Mouse (Mus musculus): ENCODE data around the gene Med27. TPM values are rescaled to one million over a fixed set of nuclear protein-coding genes. Genes with fewer than 3 reads are reported as not detected.

Med27 gene
- polyA plus RNA-seq, 1 experiment, result 99.7 TPM

DNA sequence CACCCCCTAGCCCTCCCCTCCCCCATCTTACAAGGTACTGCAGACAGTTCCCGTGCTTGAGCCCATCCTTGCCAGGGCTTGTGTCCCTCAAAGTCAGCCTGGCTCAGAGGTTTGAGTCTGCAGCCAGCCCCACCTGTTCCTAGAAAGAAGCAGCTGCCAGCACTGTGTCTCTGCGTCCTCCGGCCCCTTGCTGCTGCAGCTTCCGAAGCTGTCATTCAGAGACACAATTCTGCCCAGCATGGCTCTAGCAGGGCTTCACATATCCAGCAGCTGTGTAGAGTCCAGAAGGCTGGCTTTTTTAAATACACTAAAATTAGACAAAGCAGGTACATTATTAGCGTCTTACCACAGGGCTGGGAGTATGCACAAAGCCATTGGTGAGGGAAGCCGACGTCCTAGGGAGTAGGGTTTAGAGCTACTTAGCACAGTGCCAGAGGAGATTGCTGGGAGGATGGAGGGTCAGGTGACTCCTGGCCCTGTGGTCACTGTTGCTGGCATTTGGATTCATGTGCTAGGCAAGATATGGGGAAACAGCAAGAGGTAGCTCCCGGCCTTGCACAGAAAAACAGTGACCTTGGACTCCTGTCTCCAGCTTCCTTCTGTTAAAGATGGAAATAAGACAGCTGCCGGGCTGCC, 146.9 kb downstream of the Med27 start:
- Histone ChIP-seq H3K27me3 (replicated peaks) (peaks cover 3% of the 10 kb centered on the region), H3K9me3 (no peaks in the 10 kb centered on the region), H3K36me3 (replicated peaks; ENCODE audit: low read length) (no peaks in the 10 kb centered on the region), H3K4me1 (peaks cover 11% of the 10 kb centered on the region), H3K4me3 (replicated peaks) (no peak overlapping the region)
- TF ChIP-seq FLI1 (IDR thresholded peaks at IDR 0.05; ENCODE audit: low read length) (no peak), GATA1 (IDR thresholded peaks at IDR 0.05; ENCODE audit: borderline replicate concordance, low read length) (no peak)

DNA sequence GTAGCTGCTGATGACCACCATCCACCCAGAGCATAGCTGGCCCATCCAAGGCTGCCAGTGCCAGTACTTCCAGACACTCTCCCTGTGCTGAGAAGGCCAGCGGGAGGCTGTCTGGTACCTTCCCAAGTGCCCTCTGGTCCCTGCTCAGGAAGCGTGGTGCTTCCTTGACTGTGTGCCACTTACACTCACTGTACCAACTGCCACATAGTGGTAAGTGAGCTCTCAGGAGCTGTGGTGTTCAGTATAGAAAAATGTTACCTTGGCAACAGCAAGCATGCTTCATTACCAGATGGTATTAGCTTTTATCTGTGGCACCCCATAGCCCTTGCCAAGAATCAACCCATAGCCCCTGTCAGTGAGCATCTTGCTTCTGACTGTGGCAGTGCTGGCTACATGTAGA, 148.7 kb downstream of the Med27 start:
- Histone ChIP-seq H3K4me3 (replicated peaks) (no peak overlapping the region), H3K9me3 (no peaks in the 10 kb centered on the region), H3K4me1 (peaks cover 6% of the 10 kb centered on the region), H3K36me3 (replicated peaks; ENCODE audit: low read length) (peaks cover 6% of the 10 kb centered on the region), H3K27me3 (replicated peaks) (peaks cover 3% of the 10 kb centered on the region)
- TF ChIP-seq FLI1 (IDR thresholded peaks at IDR 0.05; ENCODE audit: low read length), result no peak
- TF ChIP-seq GATA1 (IDR thresholded peaks at IDR 0.05; ENCODE audit: borderline replicate concordance, low read length), result no peak

DNA sequence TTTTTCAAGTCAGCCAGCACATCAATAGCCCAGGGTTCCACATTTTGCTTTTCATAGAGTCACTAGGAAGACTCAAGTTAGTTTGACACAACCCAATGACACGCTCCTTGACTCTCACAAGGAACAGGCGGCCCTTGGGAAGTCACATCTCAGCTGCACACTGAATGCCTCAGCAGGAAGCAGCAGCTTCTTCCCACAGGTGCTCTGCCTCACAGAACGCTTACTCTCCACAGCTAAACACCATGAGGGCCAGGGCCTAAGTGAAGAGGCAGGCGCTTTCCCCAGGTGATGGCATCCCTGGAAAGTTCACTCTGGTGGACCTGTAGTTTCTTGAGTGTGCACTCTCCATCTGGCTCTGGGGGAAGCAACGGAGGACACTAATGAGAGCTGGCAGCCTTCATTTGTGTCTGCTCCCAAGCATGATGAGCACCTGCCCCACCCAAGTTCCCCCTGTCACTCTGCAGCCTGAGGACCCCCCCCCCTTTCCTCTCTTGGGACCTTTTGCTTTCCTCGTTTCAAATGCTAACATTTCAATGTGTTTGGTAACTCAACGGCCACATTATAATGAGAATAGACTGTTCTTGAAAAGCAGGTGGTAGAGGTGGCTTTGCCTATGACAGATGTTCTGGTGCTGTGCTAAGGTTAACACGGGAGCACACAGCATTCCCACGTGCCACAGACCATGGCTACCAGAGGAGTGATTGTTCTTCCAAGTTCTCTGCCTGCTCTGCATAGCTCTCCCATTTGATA, 154.2 kb downstream of the Med27 start:
- Histone ChIP-seq H3K4me3 (replicated peaks) (no peak overlapping the region), H3K27me3 (replicated peaks) (no peaks in the 10 kb centered on the region), H3K4me1 (peaks cover 5% of the 10 kb centered on the region), H3K36me3 (replicated peaks; ENCODE audit: low read length) (peaks cover 40% of the 10 kb centered on the region), H3K9me3 (no peaks in the 10 kb centered on the region)
- no peak for TF ChIP-seq GATA1 (IDR thresholded peaks at IDR 0.05; ENCODE audit: borderline replicate concordance, low read length)

DNA sequence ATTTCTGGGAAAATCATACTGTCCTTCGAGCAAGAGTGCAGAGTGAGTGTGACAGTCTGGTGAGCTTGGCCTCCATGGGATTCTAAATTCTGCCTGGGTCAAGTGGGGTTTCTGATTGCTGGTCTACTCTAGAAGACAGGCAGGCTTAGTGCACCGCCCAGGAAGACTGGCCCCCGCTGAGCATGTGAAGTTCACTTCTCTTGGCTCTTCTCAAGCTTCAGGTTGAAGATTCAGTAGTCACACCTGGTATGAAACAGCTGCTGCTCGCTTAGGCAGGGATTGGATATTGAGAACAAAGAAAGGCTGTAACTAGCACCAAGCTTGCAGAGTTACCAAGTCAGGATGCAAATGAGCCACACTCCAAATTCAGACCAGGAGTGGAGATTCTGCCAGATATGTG, 154.8 kb downstream of the Med27 start:
- Histone ChIP-seq H3K36me3 (replicated peaks; ENCODE audit: low read length) (peaks cover 40% of the 10 kb centered on the region), H3K4me1 (peaks cover 5% of the 10 kb centered on the region)

DNA sequence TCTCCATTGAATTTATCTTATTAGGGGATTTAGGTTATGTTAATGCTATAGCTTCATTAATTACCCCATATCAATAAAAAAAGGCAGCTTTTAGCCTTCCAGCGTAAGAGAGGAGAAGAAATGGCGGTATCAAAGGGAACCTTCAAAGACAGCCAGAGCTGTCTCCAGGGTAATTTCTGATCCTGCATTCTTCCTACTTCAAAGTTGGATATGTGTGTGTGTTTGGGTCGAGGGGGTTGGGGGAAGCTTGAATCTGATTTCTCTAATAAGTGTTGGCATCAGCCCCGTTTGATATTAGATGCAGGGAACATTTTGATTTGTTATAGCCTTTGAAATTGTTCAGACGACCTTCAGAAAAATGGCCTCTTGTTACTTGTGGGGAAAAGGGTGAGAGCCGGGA, 158.2 kb downstream of the Med27 start:
- TF ChIP-seq FLI1 (IDR thresholded peaks at IDR 0.05; ENCODE audit: low read length) (no peak), GATA1 (IDR thresholded peaks at IDR 0.05; ENCODE audit: borderline replicate concordance, low read length) (no peak)
- Histone ChIP-seq H3K36me3 (replicated peaks; ENCODE audit: low read length) (peaks cover 47% of the 10 kb centered on the region), H3K27me3 (replicated peaks) (no peaks in the 10 kb centered on the region), H3K9me3 (no peaks in the 10 kb centered on the region), H3K4me3 (replicated peaks) (no peak overlapping the region), H3K4me1 (peaks cover 5% of the 10 kb centered on the region)

More for the DNA sequence above, 154.8 kb downstream of the Med27 start:
- Histone ChIP-seq H3K27me3 (replicated peaks) (no peaks in the 10 kb centered on the region), H3K9me3 (no peaks in the 10 kb centered on the region), H3K4me3 (replicated peaks) (no peak overlapping the region)
- TF ChIP-seq GATA1 (IDR thresholded peaks at IDR 0.05; ENCODE audit: borderline replicate concordance, low read length) (no peak), FLI1 (IDR thresholded peaks at IDR 0.05; ENCODE audit: low read length) (no peak)

DNA sequence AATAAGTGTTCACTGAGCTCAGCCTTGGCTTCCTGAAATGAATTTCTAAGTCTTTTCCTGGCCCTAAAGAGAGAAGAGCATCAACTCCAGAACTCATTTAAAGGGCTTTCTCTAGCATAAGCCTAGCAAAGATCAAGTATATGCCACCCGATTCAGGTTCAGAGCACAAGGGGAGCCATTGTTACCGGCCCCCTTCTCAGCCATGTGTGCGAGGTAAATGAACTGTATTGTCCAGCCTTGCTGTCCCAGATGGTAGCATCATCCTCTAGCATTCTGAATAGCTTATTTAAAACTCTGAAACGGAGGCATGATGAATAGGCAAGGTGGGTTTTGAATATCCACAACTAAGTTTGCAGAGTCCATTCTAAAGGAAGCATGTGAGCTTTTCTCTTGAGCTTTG, 159.8 kb downstream of the Med27 start:
- Histone ChIP-seq H3K27me3 (replicated peaks) (no peaks in the 10 kb centered on the region), H3K36me3 (replicated peaks; ENCODE audit: low read length) (peaks cover 36% of the 10 kb centered on the region), H3K9me3 (no peaks in the 10 kb centered on the region), H3K4me3 (replicated peaks) (no peak overlapping the region), H3K4me1 (peaks cover 5% of the 10 kb centered on the region)
- TF ChIP-seq GATA1 (IDR thresholded peaks at IDR 0.05; ENCODE audit: borderline replicate concordance, low read length), result no peak
- no peak for TF ChIP-seq FLI1 (IDR thresholded peaks at IDR 0.05; ENCODE audit: low read length)

DNA sequence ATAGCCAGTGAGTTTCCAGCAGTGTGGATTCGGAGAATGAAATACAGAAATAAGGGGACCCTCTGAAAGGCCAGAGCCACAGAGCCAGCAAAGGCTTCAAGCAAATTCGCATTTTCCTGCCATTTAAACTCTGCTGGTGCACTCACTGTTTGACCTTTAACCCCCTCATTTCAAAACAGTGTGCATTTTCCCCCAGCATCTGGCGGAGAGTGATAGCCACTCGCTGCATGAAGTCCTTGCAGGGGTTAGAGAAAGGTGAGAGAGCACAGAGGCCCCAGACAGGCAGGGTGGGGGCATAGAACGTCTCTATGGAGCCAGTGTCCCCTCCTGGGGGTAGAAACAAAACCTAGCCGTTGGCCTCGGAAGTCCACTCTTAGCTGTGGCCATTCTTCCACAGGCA, 166.5 kb downstream of the Med27 start:
- H3K36me3 ChIP-seq (replicated peaks; ENCODE audit: low read length), result peaks cover 21% of the 10 kb centered on the region
- peaks cover 2% of the 10 kb centered on the region for H3K27me3 ChIP-seq (replicated peaks)
- no peaks in the 10 kb centered on the region for H3K9me3 ChIP-seq
- peaks cover 4% of the 10 kb centered on the region; the same call in 1 of the 2 replicates for H3K4me1 ChIP-seq
- no peak overlapping the region for H3K4me3 ChIP-seq (replicated peaks)
- TF ChIP-seq FLI1 (IDR thresholded peaks at IDR 0.05; ENCODE audit: low read length) (no peak), GATA1 (IDR thresholded peaks at IDR 0.05; ENCODE audit: borderline replicate concordance, low read length) (no peak)

DNA sequence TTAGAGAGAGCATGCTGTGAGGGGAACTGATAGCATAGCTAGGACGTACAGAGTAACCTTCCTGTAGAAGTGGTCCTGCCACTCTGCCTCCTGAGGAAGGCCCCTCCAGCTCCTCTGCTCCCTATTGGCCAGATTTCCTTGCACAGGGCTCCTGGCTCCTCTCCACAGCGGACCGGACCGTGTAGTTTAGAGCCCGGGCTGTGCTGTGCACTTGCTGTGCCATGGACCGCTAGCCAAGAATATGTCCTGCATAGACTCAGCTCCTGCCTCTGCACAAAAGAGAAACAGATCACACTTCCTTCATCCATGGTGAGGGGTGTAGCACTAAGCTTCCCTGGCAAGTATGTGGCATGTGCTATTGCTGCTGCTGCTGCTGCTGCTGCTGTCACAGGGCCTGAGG, 168.2 kb downstream of the Med27 start:
- H3K9me3 ChIP-seq, result no peaks in the 10 kb centered on the region
- peaks cover 4% of the 10 kb centered on the region; the same call in 1 of the 2 replicates for H3K4me1 ChIP-seq
- H3K4me3 ChIP-seq (replicated peaks), result no peak overlapping the region
- TF ChIP-seq FLI1 (IDR thresholded peaks at IDR 0.05; ENCODE audit: low read length), result no peak
- no peak for TF ChIP-seq GATA1 (IDR thresholded peaks at IDR 0.05; ENCODE audit: borderline replicate concordance, low read length)
- peaks cover 13% of the 10 kb centered on the region for H3K36me3 ChIP-seq (replicated peaks; ENCODE audit: low read length)
- peaks cover 2% of the 10 kb centered on the region for H3K27me3 ChIP-seq (replicated peaks)

DNA sequence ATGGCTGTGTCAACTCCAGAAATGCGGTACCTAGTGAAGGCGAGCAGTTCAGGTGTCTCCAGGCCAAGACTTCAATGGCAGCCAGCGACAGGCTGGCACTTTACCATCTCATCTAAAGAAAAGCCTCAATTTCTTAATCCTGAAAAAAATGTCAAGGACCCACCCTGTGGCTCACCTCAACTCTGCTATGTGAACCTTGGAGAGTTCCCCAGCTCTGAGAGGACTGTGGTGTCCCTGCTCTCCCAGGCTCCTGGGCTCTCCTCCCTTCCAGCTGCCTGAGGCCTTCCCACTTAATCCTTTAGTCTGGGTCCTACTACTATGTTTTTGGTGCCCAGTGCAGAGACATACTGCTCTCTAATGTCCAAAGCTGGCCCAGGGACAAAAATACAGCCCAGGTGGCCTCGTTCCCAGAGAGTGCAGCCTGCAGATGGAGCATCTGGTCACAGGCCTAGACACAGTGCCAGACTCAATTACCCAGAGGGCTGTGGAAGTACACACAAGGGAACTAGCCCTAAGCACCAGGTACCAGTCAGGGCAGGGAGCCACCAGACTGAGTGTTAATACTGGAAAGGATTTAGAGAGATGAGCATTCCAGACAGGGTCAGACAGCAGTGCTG, 169.3 kb downstream of the Med27 start:
- peaks cover 4% of the 10 kb centered on the region; the same call in 1 of the 2 replicates for H3K4me1 ChIP-seq
- H3K4me3 ChIP-seq (replicated peaks), result no peak overlapping the region
- TF ChIP-seq GATA1 (IDR thresholded peaks at IDR 0.05; ENCODE audit: borderline replicate concordance, low read length) (no peak), FLI1 (IDR thresholded peaks at IDR 0.05; ENCODE audit: low read length) (no peak)
- peaks cover 2% of the 10 kb centered on the region for H3K27me3 ChIP-seq (replicated peaks)
- peaks cover 9% of the 10 kb centered on the region for H3K36me3 ChIP-seq (replicated peaks; ENCODE audit: low read length)
- H3K9me3 ChIP-seq, result no peaks in the 10 kb centered on the region
